Mouse (Mus musculus) stomach, adult 2 months (tissue): ENCODE measurements around the gene Gm3739. TPM values are rescaled to one million over a fixed set of nuclear protein-coding genes. Genes with fewer than 3 reads are reported as not detected.

Experiments
- polyA plus RNA-seq: library from polyadenylated mRNA; depleted of rRNA; stranded (reverse); fragments of >200 nt; gene quantifications from 2 replicates; pipeline ENCODE4 v1.2.3, GENCODE M21; 2012; rRNA removed

Gene Gm3739
- not detected in 2 replicates for polyA plus RNA-seq

DNA sequence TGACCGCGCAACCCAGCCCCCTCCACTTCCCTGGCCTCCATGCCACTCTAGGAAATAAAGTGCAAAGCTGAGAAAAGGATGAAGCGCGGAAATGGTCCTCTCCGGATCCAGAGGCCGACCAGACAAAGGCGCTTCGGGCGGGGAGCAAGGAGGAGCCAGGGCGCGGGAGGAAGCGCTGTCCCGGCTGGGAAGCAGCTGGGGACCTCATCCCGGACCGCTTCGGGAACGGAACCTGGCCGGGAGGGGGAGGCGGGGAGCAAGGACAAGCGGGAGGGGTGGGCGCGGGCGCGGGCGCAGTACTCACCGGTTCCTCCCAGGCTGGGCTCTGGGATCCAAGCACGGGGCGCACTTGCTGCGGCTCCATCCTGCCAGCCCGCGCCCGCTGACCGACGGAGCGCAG is at the start of gene Gm3739:
TSS of gene Gm3739 (minus strand) at position 389 of the 400 bp plus-strand sequence.

DNA sequence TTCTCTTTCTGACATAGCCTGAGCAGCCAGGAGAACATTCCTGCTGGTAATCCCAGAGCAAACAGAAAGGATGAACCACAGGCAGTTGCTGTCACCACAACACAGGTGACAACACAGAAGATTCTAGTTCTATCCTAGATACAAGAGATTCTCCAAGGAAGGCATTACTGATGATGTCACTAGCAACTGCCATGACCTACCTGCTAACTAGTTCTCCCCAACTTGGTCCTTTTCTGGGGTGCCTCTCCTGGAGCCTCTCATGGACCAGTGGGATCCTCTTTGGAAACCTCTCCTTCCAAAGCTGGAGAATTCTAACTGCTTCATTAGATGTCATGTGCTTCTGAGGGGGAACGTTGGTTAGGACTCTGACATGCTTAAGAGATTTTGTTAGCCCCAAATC is 17.4 kb upstream of the Gm3739 start, which contains the start of gene Gm5797:
TSS of gene Gm5797 (minus strand) at position 101 of the 400 bp plus-strand sequence.

GRCm38 (mm10) chr14:7264614-7265013 is 50.2 kb downstream of the Gm3739 start, which contains the start of gene Gm3727:
Gene Gm3727, minus strand, starts transcription at chr14:7264714.

Other genes starting within 250 kb of the Gm3739 start
- not detected in 2 replicates for gene Gm3696, start 214.4 kb downstream of the Gm3739 start, polyA plus RNA-seq
- not detected in 2 replicates for gene Gm6676, start 189.6 kb downstream of the Gm3739 start, polyA plus RNA-seq
- gene Gm3512, start 140.5 kb downstream of the Gm3739 start, polyA plus RNA-seq = not detected in 2 replicates
- not detected in 2 replicates for gene Gm16434, start 120.5 kb downstream of the Gm3739 start, polyA plus RNA-seq
- gene Gm3727, start 50.3 kb downstream of the Gm3739 start, polyA plus RNA-seq = not detected in 2 replicates
- not detected in 2 replicates for gene Gm5797, start 17.3 kb upstream of the Gm3739 start, polyA plus RNA-seq
- gene Gm8374, start 50.1 kb upstream of the Gm3739 start, polyA plus RNA-seq = not detected in 2 replicates
- not detected in 2 replicates for gene Gm3755, start 135.9 kb upstream of the Gm3739 start, polyA plus RNA-seq
- gene Gm3752, start 168.7 kb upstream of the Gm3739 start, polyA plus RNA-seq = not detected in 2 replicates